Mouse (Mus musculus): ENCODE results near the gene Gpr18. TPM values are rescaled to one million over a fixed set of nuclear protein-coding genes. Genes with fewer than 3 reads are reported as not detected.

Gene Gpr18
- not detected for polyA plus RNA-seq (2014; fragmentation: Illumina TruSeq; extraction: RNeasy Lipid Tissue Mini Kit (QIAGEN cat#74804); ENCODE audit: low read depth, low replicate concordance)

GRCm38 (mm10) chr14:121915621-121916020, at the start of gene Gpr18:
Gene Gpr18, minus strand, starts transcription at chr14:121915781.

GRCm38 (mm10) chr14:121964990-121965389, 49.4 kb upstream of the Gpr18 start, which contains the start of gene Gpr183:
Gene Gpr183, minus strand, starts transcription at chr14:121965195.

GRCm38 (mm10) chr14:121878176-121878858, 37.3 kb downstream of the Gpr18 start, which contains the start of gene Ubac2:
Gene Ubac2, plus strand, starts transcription at chr14:121878620.

Other genes with a start within 250 kb of the Gpr18 start
- 61.1 TPM for gene Dock9, start 117.9 kb downstream of the Gpr18 start, polyA plus RNA-seq (2014; fragmentation: Illumina TruSeq; extraction: RNeasy Lipid Tissue Mini Kit (QIAGEN cat#74804); ENCODE audit: low read depth, low replicate concordance)
- gene Ubac2, start 37.2 kb downstream of the Gpr18 start, polyA plus RNA-seq (2014; fragmentation: Illumina TruSeq; extraction: RNeasy Lipid Tissue Mini Kit (QIAGEN cat#74804); ENCODE audit: low read depth, low replicate concordance): 12.0 TPM
- gene Gpr183, start 49.4 kb upstream of the Gpr18 start, polyA plus RNA-seq (2014; fragmentation: Illumina TruSeq; extraction: RNeasy Lipid Tissue Mini Kit (QIAGEN cat#74804); ENCODE audit: low read depth, low replicate concordance): 0.40 TPM
- not detected for gene Timm8a2, start 118.9 kb upstream of the Gpr18 start, polyA plus RNA-seq (2014; fragmentation: Illumina TruSeq; extraction: RNeasy Lipid Tissue Mini Kit (QIAGEN cat#74804); ENCODE audit: low read depth, low replicate concordance)
- 791 TPM for gene Tm9sf2, start 191.3 kb upstream of the Gpr18 start, polyA plus RNA-seq (2014; fragmentation: Illumina TruSeq; extraction: RNeasy Lipid Tissue Mini Kit (QIAGEN cat#74804); ENCODE audit: low read depth, low replicate concordance)

Data from kidney, adult 10 weeks (tissue).